Mouse (Mus musculus) intestine, embryonic 15.5 days (tissue): ENCODE data around the gene Hist3h2ba. TPM values are rescaled to one million over a fixed set of nuclear protein-coding genes. Genes with fewer than 3 reads are reported as not detected.
A peak's percentile ranks its signal among the peaks of the same experiment; 100 is the strongest.
"Not testable (repeated sequence)": the region's sequence is repeated elsewhere in the genome, so short reads cannot be mapped to it uniquely, and the experiment has no call there.

Experiments used
- ATAC-seq: fragments of 200-750 bp; cut with Nextera tagmentation; 2 replicates; pipeline ENCODE4 v1.8.0; 2017; ENCODE audit warnings: moderate TSS enrichment, moderate library complexity
- H3K27ac ChIP-seq: fragments of 300-500 bp; sonication (generic); 2 replicates; pipeline ENCODE4 v1.5.1; 2015; ENCODE audit warnings: mild to moderate bottlenecking, inconsistent platforms
- H3K27me3 ChIP-seq: fragments of 300-500 bp; sonication (generic); replicated peaks from 2 replicates; pipeline ENCODE4 v1.6.1; 2015; ENCODE audit warnings: inconsistent platforms
- H3K36me3 ChIP-seq: fragments of 300-500 bp; sonication (generic); 2 replicates; pipeline ENCODE4 v1.6.1; 2015; ENCODE audit warnings: inconsistent platforms
- H3K4me1 ChIP-seq: fragments of 300-500 bp; sonication (generic); replicated peaks from 2 replicates; pipeline ENCODE4 v1.6.1; 2015; ENCODE audit warnings: inconsistent platforms
- H3K4me2 ChIP-seq: fragments of 300-500 bp; sonication (generic); replicated peaks from 2 replicates; pipeline ENCODE4 v1.6.1; 2015; ENCODE audit warnings: mild to moderate bottlenecking, inconsistent platforms
- H3K4me3 ChIP-seq: fragments of 300-500 bp; sonication (generic); replicated peaks from 2 replicates; pipeline ENCODE4 v1.5.1; 2015; ENCODE audit warnings: inconsistent platforms
- H3K9ac ChIP-seq: fragments of 300-500 bp; sonication (generic); 2 replicates; pipeline ENCODE4 v1.6.1; 2015; ENCODE audit warnings: inconsistent platforms
- H3K9me3 ChIP-seq: fragments of 300-500 bp; sonication (generic); 2 replicates; pipeline ENCODE4 v1.6.1; 2016; ENCODE audit warnings: inconsistent platforms
- WGBS: fragments of 180-500 bp; shearing (Covaris S2); methylation state at CpG from one replicate; pipeline ENCODE4 v1.1.7; 2015; 5-methylcytosine and 5-hydroxymethylcytosine counted together
- polyA plus RNA-seq: library from polyadenylated mRNA; unstranded; fragments of >200 nt; fragmentation: Nextera tagmentation; extraction: Ambion mirVana; gene quantifications from 2 replicates; pipeline ENCODE4 v1.2.1, GENCODE M21; 2015

Hist3h2ba gene
- polyA plus RNA-seq, 1 experiment from 2014 or later: 39.9 TPM

DNA sequence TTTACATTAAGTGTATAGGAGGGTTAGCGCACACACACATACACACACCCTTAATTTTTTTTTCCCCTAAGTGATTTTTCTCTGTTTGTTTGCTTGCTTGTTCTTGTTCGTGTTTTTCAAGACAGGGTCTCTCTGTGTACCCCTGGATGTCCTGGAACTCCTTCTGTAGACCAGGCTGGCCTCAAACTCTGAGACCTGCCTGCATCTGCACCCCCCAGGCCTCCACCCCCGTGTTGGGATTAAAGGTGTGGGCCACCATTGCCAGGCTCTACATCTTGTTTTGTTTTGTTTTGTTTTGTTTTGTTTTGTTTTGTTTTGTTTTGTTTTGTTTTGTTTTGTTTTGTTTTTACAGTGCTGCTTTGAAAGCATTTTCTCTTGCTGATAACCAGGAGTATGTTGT lies 1.4 kb upstream of the Hist3h2ba start:
- no peak for ATAC-seq
- no peaks in the 10 kb centered on the region for H3K9me3 ChIP-seq
- no peaks in the 10 kb centered on the region for H3K36me3 ChIP-seq
- no peaks in the 10 kb centered on the region for H3K27me3 ChIP-seq
- 78% methylated on average over 3 of the region's 3 CpGs for WGBS
- H3K4me1 ChIP-seq: peaks cover 4% of the 10 kb centered on the region; the same call in 1 of the 2 replicates
- no peak overlapping the region for H3K27ac ChIP-seq
- H3K9ac ChIP-seq: no peak overlapping the region
- no peak overlapping the region for H3K4me3 ChIP-seq
- no peak overlapping the region; the same call in 1 of the 2 replicates for H3K4me2 ChIP-seq

DNA sequence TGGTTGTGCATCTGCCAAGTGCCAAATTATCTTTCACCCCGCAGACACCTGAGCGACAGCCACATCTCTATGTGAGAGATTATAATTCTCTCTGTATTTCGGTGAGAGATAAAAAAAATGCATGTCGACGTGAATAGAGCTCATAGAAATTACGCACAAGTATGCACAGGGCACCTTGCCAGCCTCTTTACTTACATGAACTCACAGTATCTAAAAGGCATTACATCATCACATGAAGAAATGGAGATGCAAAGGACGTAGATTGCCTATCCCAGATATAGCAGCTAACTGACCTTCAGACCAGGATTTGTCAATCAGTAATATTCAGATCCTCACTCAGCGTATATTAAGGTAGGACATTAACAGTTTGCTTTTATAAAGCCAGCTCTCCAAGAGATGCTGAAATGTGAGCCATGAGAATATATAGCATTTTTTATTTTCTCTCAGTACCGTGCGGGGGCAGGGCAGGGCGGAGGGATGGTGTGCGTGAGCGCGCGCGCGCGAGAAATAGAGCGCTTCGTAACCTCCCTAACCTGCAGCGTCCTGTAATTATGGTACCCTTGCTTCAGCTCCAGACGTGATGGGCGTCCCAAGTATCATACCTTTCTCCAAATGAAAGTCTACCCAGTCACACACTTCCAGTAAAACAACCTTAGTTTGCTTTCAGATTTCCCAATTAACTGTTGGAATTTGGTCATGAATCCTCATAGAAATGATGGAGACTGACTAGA lies 757 bp upstream of the Hist3h2ba start:
- H3K4me1 ChIP-seq: peaks cover 4% of the 10 kb centered on the region; the same call in 1 of the 2 replicates
- H3K27me3 ChIP-seq: no peaks in the 10 kb centered on the region
- H3K36me3 ChIP-seq: no peaks in the 10 kb centered on the region
- H3K9me3 ChIP-seq: no peaks in the 10 kb centered on the region
- peak overlapping the region; percentile 75 for H3K27ac ChIP-seq
- H3K4me2 ChIP-seq: peak overlapping the region; percentile 76
- H3K4me3 ChIP-seq: peak overlapping the region; percentile 48
- ATAC-seq: peak; percentile 65
- H3K9ac ChIP-seq: 0 out of 2 replicates have a peak overlapping the region, but pooled peaks have one; percentile 6
- WGBS: 13% methylated on average over 23 of the region's 23 CpGs

DNA sequence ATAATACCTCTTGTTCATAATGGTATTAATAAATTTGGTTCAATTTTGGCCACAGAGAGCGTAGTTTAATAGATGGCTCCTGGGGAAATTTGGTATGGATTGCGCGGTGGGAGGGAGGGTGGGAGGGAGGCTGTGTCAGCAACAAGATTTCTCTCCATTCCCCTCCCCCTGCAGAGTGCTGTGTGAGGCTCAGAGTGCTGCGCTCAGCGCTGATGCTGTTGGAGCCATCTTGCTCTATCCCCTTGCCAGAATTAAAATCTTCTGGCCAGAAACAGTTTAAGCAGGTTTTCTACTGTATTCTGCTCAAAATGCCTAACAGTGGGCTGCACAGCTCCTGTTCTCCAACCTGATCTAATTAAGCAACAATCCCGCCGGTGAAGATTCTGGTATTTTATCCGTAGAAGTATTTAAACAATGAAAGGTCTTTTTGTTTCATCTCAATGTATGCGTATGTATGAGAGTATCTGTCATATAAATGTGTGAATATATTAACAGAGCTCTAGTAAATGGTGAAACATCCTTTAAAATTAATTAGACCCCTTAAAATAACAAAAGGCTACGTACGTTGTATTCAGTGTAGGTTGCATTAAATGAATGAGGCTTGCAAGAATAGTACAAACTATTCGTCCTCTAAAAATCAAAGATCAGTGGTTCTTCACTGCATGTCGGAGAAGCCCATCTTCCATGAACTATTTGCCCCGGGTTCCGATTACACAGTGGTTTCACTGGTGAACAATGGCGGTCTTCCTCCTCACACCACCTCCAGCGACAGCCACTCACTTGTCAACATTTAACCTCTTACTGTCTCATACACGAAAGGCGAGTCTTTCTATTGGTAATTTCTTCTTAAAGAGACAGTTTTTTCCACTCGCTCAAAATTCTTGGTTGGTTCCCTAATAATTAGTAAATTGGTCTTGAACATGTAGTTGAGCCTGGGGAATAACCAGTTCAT lies 1.0 kb downstream of the Hist3h2ba start:
- ATAC-seq: peak; percentile 29; the same call in 1 of the 2 replicates
- Histone ChIP-seq H3K36me3 (no peaks in the 10 kb centered on the region), H3K4me3 (peak overlapping the region; percentile 48), H3K9ac (peak overlapping the region; percentile 56), H3K27ac (peak overlapping the region; percentile 85), H3K4me1 (peaks cover 10% of the 10 kb centered on the region), H3K27me3 (no peaks in the 10 kb centered on the region), H3K9me3 (no peaks in the 10 kb centered on the region), H3K4me2 (peak overlapping the region; percentile 76)
- 10% methylated on average over 20 of the region's 20 CpGs for WGBS

DNA sequence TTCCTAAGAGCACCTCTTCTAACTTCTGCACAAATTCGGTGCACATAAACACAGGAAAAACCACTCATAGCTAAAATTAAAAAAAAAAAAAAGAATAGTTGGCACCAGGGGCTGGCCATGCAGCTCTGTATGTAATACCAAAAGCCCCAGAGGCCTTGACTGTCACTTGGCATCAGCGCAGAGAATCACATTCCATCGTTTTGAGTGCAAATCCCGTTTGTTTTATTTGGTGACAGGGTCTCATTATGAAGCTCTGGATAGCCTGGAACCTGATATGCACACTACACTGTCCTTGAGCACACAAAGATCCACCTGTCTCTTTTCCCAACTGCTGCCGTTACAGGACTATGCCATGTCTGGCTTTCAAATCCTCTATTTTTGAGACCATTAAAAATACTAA lies 2.5 kb downstream of the Hist3h2ba start:
- Histone ChIP-seq H3K27ac (no peak overlapping the region), H3K9ac (no peak overlapping the region), H3K27me3 (no peaks in the 10 kb centered on the region), H3K9me3 (no peaks in the 10 kb centered on the region), H3K4me2 (no peak overlapping the region), H3K4me3 (no peak overlapping the region), H3K36me3 (no peaks in the 10 kb centered on the region), H3K4me1 (peaks cover 10% of the 10 kb centered on the region)
- no peak for ATAC-seq
- WGBS: 75% methylated on average over 5 of the region's 5 CpGs

DNA sequence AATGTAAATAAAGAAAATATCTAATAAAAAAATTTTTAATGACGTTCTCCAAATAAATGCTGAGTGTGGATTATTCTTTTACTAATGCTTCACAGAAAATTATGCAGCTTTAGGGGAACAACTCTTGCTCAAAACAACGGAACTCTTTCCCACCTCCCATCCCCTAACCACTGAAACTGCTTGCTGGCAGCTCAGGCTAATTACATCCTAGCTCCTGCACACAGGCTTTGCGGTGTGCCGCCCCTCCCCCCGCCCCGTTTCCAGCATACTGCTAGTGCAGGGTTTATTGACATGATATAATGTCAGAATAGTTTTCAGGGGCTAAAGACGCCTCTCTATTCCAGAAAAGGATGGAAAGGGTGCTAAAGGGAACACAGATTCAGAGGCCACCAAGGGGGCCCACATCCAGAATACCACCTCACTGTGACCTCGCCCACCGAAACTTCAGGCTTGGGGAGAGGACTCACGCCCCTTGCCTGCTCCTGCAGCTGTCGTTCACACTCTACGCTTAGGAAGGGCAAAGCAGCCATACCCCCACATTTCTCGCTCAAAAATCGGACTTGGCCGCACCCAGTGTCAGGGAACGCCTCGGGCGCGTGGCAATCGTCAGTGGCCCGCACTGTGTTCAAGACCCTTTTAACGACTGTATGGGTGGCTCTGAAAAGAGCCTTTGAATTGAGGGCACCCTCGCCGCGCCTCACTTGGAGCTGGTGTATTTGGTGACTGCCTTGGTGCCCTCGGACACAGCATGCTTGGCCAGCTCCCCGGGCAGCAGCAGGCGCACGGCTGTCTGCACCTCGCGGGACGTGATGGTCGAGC lies 4.8 kb downstream of the Hist3h2ba start:
- peak overlapping the region; percentile 88 for H3K4me2 ChIP-seq
- H3K9me3 ChIP-seq: no peaks in the 10 kb centered on the region
- peak overlapping the region; percentile 65 for H3K9ac ChIP-seq
- H3K36me3 ChIP-seq: no peaks in the 10 kb centered on the region
- H3K4me1 ChIP-seq: peaks cover 24% of the 10 kb centered on the region
- under 1% methylated on average over 33 of the region's 33 CpGs for WGBS
- no peaks in the 10 kb centered on the region for H3K27me3 ChIP-seq
- ATAC-seq: peak; percentile 32
- H3K4me3 ChIP-seq: peak overlapping the region; percentile 82
- H3K27ac ChIP-seq: peak overlapping the region; percentile 91

DNA sequence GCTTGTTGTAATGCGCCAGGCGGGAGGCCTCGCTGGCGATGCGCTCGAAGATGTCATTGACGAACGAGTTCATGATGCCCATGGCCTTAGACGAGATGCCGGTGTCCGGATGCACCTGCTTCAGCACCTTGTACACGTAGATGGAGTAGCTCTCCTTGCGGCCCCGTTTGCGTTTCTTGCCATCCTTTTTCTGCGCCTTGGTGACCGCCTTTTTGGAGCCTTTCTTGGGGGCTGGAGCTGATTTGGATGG lies 5.4 kb downstream of the Hist3h2ba start:
- peak overlapping the region; percentile 88 for H3K4me2 ChIP-seq
- ATAC-seq, H3K9me3 ChIP-seq, H3K36me3 ChIP-seq, H3K27me3 ChIP-seq: not testable (repeated sequence)
- peak overlapping the region; percentile 82 for H3K4me3 ChIP-seq
- H3K27ac ChIP-seq: peak overlapping the region; percentile 91
- H3K9ac ChIP-seq: peak overlapping the region; percentile 65
- WGBS: 0% methylated on average over 17 of the region's 17 CpGs
- H3K4me1 ChIP-seq: peaks cover 24% of the 10 kb centered on the region

DNA sequence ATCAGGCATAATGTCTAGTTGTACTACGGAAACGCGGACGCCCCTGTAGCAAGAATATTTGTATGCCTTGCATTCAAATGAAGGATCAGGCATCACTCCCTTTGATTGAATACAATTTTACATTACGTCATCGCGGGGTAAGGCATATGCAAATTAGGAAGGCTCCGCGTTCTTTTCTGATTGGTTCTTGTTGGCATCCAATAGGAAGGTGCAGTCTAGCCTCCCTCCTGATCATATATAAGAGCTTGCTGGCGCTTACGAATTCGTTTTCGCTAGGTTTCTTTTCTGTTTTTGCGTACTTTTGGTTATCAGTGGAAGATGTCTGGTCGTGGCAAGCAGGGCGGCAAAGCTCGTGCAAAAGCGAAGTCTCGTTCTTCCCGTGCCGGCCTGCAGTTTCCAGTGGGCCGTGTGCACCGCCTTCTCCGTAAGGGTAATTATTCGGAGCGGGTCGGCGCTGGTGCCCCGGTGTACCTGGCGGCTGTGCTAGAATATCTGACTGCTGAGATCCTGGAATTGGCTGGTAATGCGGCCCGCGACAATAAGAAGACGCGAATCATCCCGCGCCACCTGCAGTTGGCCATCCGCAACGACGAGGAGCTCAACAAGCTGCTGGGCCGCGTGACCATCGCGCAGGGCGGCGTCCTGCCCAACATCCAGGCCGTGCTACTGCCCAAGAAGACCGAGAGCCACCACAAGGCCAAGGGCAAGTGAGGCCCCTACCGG lies 5.9 kb downstream of the Hist3h2ba start, which contains the start of the genes Hist3h2a and Trim17:
Gene Hist3h2a, plus strand, starts transcription at position 266 of the 723 bp plus-strand sequence.
Gene Trim17, plus strand, starts transcription at position 266 of the 723 bp plus-strand sequence.
- H3K4me1 ChIP-seq: peaks cover 25% of the 10 kb centered on the region
- peak within 1 kb of the TSS; percentile 82 for H3K4me3 ChIP-seq
- WGBS: under 1% methylated on average over 49 of the region's 49 CpGs
- H3K9me3 ChIP-seq: no peaks in the 10 kb centered on the region
- peak; percentile 95 for ATAC-seq
- peak within 1 kb of the TSS; percentile 88 for H3K4me2 ChIP-seq
- peak within 1 kb of the TSS; percentile 95 for H3K9ac ChIP-seq
- H3K36me3 ChIP-seq: no peaks in the 10 kb centered on the region
- peak within 1 kb of the TSS; percentile 100 for H3K27ac ChIP-seq
- H3K27me3 ChIP-seq: no peaks in the 10 kb centered on the region

DNA sequence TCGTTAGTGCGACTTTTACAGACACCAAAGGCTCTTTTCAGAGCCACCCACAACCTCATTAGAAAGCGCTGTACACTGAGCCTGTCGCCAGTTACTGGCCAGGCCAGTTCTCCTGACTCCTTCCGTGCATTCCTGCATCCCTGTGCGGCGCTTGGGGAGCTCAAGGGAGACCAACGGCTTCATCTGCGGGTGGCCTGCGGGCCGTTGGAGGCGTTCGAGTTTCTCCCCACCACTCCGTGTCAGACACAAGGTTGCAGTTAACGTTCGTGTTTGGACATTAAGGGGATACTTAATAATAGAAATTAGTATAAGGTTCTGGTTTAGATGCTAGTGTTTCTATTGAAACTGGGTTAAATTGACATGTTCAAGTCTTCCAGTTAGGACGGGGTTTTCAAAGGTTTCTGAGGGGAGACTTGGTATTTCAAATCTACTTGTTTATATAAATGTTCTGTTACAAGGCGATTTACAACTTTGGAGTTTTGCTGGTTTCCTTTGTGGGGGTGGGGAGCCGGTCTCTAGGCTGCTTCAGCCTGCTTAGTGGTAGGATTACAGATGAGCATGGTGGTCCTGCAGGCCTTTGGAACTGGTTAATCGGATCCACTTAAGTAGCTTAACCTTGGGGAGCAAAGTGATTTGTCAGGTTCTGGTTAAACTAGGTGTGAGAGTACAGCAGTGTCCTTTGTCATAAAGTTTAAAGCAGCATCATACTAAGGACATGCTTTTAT lies 6.6 kb downstream of the Hist3h2ba start:
- peak overlapping the region; percentile 82 for H3K4me3 ChIP-seq
- peak; percentile 24 for ATAC-seq
- H3K9ac ChIP-seq: peak overlapping the region; percentile 95
- H3K27ac ChIP-seq: peak overlapping the region; percentile 100
- peak overlapping the region; percentile 88 for H3K4me2 ChIP-seq
- H3K4me1 ChIP-seq: peaks cover 25% of the 10 kb centered on the region
- H3K27me3 ChIP-seq: no peaks in the 10 kb centered on the region
- WGBS: under 1% methylated on average over 20 of the region's 20 CpGs
- H3K36me3 ChIP-seq: no peaks in the 10 kb centered on the region
- H3K9me3 ChIP-seq: no peaks in the 10 kb centered on the region

DNA sequence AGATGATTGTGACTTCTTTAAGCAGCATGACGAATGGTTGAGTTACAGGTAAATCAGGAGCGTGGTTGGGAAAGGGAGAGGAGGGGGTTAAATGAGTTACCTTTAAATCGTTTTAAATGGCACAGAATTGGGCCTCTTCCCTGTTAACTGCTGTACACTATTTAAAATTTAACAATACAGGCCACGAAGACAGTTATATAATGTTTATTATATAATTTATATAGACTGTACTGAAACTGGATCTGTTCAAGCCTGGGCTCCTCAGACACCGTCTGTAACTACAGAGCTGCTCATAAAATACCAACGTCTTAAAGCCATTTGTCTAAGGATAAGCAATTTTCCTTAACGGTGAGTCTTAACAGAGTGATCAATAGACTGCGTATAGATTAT lies 7.1 kb downstream of the Hist3h2ba start:
- H3K4me2 ChIP-seq: peak overlapping the region; percentile 88
- peak overlapping the region; percentile 82 for H3K4me3 ChIP-seq
- peak overlapping the region; percentile 100 for H3K27ac ChIP-seq
- H3K9ac ChIP-seq: peak overlapping the region; percentile 95
- 8% methylated on average over 8 of the region's 8 CpGs for WGBS
- H3K36me3 ChIP-seq: no peaks in the 10 kb centered on the region
- no peaks in the 10 kb centered on the region for H3K9me3 ChIP-seq
- ATAC-seq: no peak
- peaks cover 25% of the 10 kb centered on the region for H3K4me1 ChIP-seq
- H3K27me3 ChIP-seq: no peaks in the 10 kb centered on the region

DNA sequence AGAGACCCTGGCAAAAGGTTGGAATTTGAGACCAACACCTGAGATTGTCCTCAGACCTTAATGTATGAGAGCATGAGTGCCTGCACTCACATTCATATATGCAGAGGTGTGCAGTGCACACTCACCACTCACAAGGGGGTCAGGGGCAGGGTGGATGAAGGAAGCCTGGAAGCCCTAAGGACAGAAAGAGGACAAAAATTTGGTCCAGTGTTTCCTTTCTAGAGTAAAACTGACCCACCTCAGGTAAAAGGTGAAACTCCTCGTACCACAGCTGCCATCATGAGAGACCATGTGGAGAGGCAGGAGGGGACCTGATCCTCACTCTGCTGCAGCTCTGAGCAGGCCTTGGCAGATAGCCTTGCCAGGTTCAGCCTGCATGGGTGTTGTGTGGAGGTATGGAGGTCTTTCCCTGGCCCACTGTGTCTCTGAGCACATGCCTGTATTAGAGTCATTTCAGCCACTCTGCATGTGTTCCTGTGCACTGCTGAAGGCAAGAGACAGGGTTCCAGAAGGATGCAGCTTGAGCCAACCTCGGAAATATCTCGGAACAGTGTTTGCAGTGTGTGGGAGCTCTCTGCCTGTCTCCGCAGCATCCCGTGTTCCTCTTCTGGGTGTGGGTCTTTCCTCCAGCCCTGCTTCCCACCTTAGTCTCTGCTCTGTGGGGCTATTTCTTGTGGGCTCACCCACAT lies 8.7 kb downstream of the Hist3h2ba start:
- H3K4me3 ChIP-seq: no peak overlapping the region; the same call in 1 of the 2 replicates
- WGBS: 78% methylated on average over 5 of the region's 5 CpGs
- peaks cover 8% of the 10 kb centered on the region; the same call in 1 of the 2 replicates for H3K27me3 ChIP-seq
- peak overlapping the region; percentile 88 for H3K4me2 ChIP-seq
- H3K27ac ChIP-seq: no peak overlapping the region
- no peak overlapping the region; the same call in 1 of the 2 replicates for H3K9ac ChIP-seq
- ATAC-seq: no peak
- no peaks in the 10 kb centered on the region for H3K9me3 ChIP-seq
- peaks cover 25% of the 10 kb centered on the region for H3K4me1 ChIP-seq
- H3K36me3 ChIP-seq: no peaks in the 10 kb centered on the region
